Mouse (Mus musculus) embryonic fibroblast, embryonic 13.5 days (primary cell): ENCODE measurements around the gene Gpr18. TPM values are rescaled to one million over a fixed set of nuclear protein-coding genes. Genes with fewer than 3 reads are reported as not detected.

Source experiments
- H3K27ac ChIP-seq: 2 replicates; pipeline ENCODE4 v1.5.1; 2012; ENCODE audit warnings: low read length, control low read depth, inconsistent platforms; ENCODE audit not compliant: insufficient read depth
- H3K4me1 ChIP-seq: 2 replicates; pipeline ENCODE4 v1.6.1; 2011; ENCODE audit warnings: low read length; ENCODE audit not compliant: control insufficient read depth, insufficient read depth
- H3K4me3 ChIP-seq: 2 replicates; pipeline ENCODE4 v1.5.1; 2011; ENCODE audit warnings: mild to moderate bottlenecking, control low read depth, low read length; ENCODE audit not compliant: insufficient read depth
- CTCF ChIP-seq: IDR thresholded peaks from 2 replicates; pipeline ENCODE4 v1.5.1; 2011; ENCODE audit warnings: mild to moderate bottlenecking, control low read depth, low read length, moderate library complexity, borderline replicate concordance; ENCODE audit not compliant: insufficient read depth
- POLR2A ChIP-seq: IDR thresholded peaks from 2 replicates; pipeline ENCODE4 v1.6.1; 2011; ENCODE audit warnings: low read depth, mild to moderate bottlenecking, control low read depth, low read length, moderate library complexity
- polyA plus RNA-seq: library from polyadenylated mRNA; stranded (reverse); fragments of >200 nt; gene quantifications from 2 replicates; pipeline ENCODE4 v1.2.4, GENCODE M21; 2011; ENCODE audit warnings: low read depth; ENCODE audit not compliant: missing spikeins, insufficient read length

Gene Gpr18
- not detected in 2 replicates for polyA plus RNA-seq

- no peak within 1 kb of the TSS for H3K27ac ChIP-seq
- H3K4me1 ChIP-seq = 0 out of 2 replicates have a peak, but pooled peaks cover 5% of the 10 kb centered on the region
- no peak within 1 kb of the TSS for H3K4me3 ChIP-seq
- TF ChIP-seq CTCF = no peak
- no peak for TF ChIP-seq POLR2A
These were observed at the start of gene Gpr18 for GRCm38 (mm10) chr14:121915621-121916020. Gene Gpr18 (minus strand): TSS chr14:121915781.

- peaks cover 2% of the 10 kb centered on the region; the same call in 1 of the 2 replicates for H3K4me1 ChIP-seq
- H3K4me3 ChIP-seq = no peak within 1 kb of the TSS
- H3K27ac ChIP-seq = no peak within 1 kb of the TSS
- TF ChIP-seq CTCF (no peak), POLR2A (no peak)
These were observed 49.4 kb upstream of the Gpr18 start, which contains the start of gene Gpr183 for GRCm38 (mm10) chr14:121964990-121965389. Gene Gpr183 (minus strand): TSS chr14:121965195.

DNA sequence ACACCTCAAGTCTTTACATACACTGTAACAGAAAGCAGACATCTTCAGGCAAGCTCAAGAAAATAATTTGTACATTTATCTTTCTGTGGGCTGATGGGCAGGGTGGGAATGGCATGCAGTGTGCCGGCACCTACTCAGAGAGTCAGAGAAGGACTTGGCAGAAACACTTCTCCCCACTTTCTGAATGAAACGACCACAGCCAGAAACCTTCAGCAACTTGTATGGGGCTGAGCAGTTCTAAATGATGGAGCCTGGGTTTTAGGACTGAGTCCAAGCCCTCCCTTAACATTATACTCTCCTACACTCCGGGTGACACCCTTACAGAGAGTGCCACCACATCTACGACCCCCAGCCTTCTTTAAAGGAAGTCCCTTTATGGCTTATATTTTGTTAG, 48.4 kb upstream of the Gpr18 start:
- TF ChIP-seq CTCF (no peak), POLR2A (no peak)
- H3K4me3 ChIP-seq = no peak overlapping the region
- peaks cover 2% of the 10 kb centered on the region; the same call in 1 of the 2 replicates for H3K4me1 ChIP-seq
- no peak overlapping the region for H3K27ac ChIP-seq

DNA sequence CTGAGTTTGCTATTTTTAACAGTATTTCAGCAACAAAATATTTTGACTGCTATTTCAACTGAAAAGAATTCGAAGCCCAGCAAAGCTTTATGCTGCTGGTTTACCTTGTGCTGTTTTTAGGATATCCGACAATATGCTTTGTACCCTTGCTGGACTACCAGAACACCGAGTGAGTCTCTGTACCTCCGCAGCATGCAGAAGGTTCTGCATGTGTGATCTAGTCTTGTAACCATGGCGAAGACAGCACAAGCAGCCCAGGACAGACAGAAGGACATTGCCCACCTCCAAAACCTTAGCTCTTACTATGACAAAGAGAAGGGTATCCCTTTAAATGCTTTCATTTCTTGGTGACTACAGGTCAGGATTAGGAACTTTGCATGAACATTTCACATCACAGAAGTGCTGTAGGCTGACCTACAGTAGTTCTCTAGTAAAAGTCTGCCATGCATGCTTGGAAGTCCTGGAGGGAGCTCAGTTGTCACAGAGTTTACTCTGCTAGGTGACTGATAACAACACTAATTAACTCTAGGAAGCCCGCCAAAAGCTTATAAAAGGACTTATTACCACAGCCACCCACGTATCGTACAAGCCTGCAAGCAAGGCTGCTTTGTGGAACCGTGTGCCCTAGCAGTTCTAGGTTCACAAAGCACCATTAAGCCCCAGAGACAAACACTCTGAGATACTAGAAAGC, 47.8 kb upstream of the Gpr18 start:
- Histone ChIP-seq H3K4me1 (peaks cover 2% of the 10 kb centered on the region; the same call in 1 of the 2 replicates), H3K27ac (no peak overlapping the region), H3K4me3 (no peak overlapping the region)
- TF ChIP-seq CTCF (no peak), POLR2A (no peak)

DNA sequence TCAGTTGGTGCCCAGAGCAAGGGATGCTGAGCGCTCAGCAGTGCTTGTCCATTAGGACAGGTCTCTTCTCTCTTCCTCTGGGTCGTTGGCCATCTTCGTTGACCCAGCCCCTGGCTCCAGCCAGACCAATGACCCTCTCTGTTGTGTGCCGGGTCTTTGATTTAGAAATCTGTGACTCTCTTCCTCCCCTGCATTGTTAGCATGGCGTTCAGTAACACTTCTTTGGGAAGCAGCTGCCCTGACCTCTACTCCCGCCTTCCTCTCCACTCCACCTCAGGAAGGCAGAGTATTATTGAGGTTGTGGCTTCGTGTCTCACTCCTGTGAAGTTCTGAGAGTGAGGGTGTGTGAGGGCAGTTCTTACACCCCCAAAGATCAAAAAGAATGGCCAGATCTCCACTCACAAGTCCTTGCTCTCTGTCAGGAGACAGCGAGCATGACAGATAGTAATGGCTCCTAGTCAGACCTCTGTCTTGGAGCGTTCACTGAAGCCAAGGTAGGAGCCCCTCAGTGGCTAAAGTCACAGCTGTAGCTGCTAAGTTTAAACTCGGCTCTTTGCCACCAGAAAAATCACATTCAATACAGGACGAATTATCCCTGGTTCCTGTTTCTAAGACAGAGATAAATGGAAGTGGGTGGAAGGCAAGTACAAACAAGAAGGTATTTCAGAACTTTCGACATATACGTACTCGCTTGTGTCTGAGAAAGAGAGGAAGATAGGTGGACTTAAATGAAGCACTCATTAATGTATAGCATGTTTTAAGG, 46.7 kb upstream of the Gpr18 start:
- Histone ChIP-seq H3K27ac (no peak overlapping the region), H3K4me3 (no peak overlapping the region), H3K4me1 (peaks cover 2% of the 10 kb centered on the region; the same call in 1 of the 2 replicates)
- TF ChIP-seq CTCF (no peak), POLR2A (no peak)

DNA sequence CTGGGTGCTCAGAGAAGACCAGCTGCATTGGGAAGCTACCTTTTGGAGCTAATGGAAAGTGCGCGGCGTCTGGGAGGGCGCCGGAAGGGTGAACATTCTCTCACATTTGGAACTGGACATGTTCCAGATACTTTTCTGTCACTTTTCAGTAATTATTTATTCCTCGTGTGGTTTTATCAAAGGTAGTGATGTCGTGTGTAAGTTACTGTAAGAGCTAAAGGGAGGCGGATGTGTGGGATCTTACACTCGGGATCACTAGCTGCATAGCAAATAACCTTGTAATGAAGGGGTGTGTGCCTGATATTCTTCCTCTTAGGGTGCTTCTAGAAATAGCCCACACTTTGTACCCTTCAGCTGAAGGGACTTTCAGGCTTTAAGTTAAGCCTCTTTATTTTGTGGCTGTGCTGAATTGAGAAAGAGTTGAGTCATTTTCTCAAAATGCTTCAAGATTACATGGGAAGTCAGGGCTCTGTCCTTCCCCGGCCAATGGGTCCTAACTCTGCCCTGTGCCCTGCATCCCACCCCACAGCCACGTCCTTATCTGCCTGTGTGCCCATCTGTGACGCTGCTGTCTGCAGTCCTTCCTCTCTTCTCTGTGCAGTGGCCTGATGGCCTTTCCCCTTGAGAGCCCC, 46.0 kb upstream of the Gpr18 start:
- TF ChIP-seq CTCF (no peak), POLR2A (no peak)
- H3K4me1 ChIP-seq = peaks cover 2% of the 10 kb centered on the region; the same call in 1 of the 2 replicates
- no peak overlapping the region for H3K27ac ChIP-seq
- H3K4me3 ChIP-seq = no peak overlapping the region

- no peak overlapping the region for H3K4me3 ChIP-seq
- TF ChIP-seq POLR2A = no peak
- TF ChIP-seq CTCF = no peak
These were observed 45.4 kb upstream of the Gpr18 start for GRCm38 (mm10) chr14:121960997-121961396.

DNA sequence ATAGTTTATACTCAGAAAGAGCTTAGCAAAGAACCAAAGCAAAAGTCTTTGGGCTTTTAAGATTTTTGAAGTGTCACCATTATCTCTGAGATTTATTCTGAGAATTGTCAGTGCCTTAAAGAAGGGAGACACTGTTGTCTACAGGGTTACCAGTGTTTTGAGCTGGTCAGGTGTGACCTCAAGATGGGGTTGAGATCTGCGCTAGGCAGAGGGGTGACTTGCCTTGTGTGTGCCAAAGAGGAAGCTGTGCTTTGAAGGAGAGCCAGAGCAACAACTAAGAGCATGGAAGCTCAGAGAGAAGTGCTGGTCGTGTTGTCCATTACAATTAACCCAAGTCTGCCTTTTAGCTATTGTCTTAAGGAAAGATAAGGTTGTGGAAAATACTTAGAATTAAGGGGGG, 45.0 kb upstream of the Gpr18 start:
- TF ChIP-seq CTCF = no peak
- no peak for TF ChIP-seq POLR2A
- Histone ChIP-seq H3K4me3 (no peak overlapping the region), H3K27ac (no peak overlapping the region), H3K4me1 (peaks cover 2% of the 10 kb centered on the region; the same call in 1 of the 2 replicates)

More at GRCm38 (mm10) chr14:121960997-121961396, 45.4 kb upstream of the Gpr18 start:
- Histone ChIP-seq H3K27ac (no peak overlapping the region), H3K4me1 (peaks cover 2% of the 10 kb centered on the region; the same call in 1 of the 2 replicates)

- Histone ChIP-seq H3K27ac (no peak overlapping the region), H3K4me3 (no peak overlapping the region), H3K4me1 (peaks cover 2% of the 10 kb centered on the region; the same call in 1 of the 2 replicates)
- TF ChIP-seq POLR2A = no peak
- no peak for TF ChIP-seq CTCF
These were observed 44.5 kb upstream of the Gpr18 start for GRCm38 (mm10) chr14:121960031-121960430.
